Mouse (Mus musculus) embryonic facial prominence, embryonic 15.5 days (tissue): ENCODE data around the gene 9430097D07Rik. TPM values are rescaled to one million over a fixed set of nuclear protein-coding genes. Genes with fewer than 3 reads are reported as not detected.
A peak's percentile ranks its signal among the peaks of the same experiment; 100 is the strongest.

Experiments used
- ATAC-seq: fragments of 200-750 bp; cut with Nextera tagmentation; 2 replicates; pipeline ENCODE4 v1.8.0; 2017; ENCODE audit warnings: low read depth, moderate TSS enrichment; ENCODE audit not compliant: insufficient number of reproducible peaks, low FRiP score, low TSS enrichment
- H3K27ac ChIP-seq: fragments of 300-500 bp; sonication (generic); replicated peaks from 2 replicates; pipeline ENCODE4 v1.5.1; 2015; ENCODE audit warnings: mild to moderate bottlenecking, inconsistent platforms
- H3K27me3 ChIP-seq: fragments of 300-500 bp; sonication (generic); 2 replicates; pipeline ENCODE4 v1.6.1; 2015; ENCODE audit warnings: inconsistent platforms
- H3K36me3 ChIP-seq: fragments of 300-500 bp; sonication (generic); 2 replicates; pipeline ENCODE4 v1.6.1; 2015; ENCODE audit warnings: mild to moderate bottlenecking, inconsistent platforms
- H3K4me1 ChIP-seq: fragments of 300-500 bp; sonication (generic); 2 replicates; pipeline ENCODE4 v1.6.1; 2015; ENCODE audit warnings: inconsistent platforms
- H3K4me2 ChIP-seq: fragments of 300-500 bp; sonication (generic); replicated peaks from 2 replicates; pipeline ENCODE4 v1.6.1; 2015; ENCODE audit warnings: mild to moderate bottlenecking, inconsistent platforms
- H3K4me3 ChIP-seq: fragments of 300-500 bp; sonication (generic); replicated peaks from 2 replicates; pipeline ENCODE4 v1.5.1; 2015; ENCODE audit warnings: mild to moderate bottlenecking, inconsistent platforms
- H3K9ac ChIP-seq: fragments of 300-500 bp; sonication (generic); 2 replicates; pipeline ENCODE4 v1.6.1; 2015; ENCODE audit warnings: inconsistent platforms
- H3K9me3 ChIP-seq: fragments of 300-500 bp; sonication (generic); replicated peaks from 2 replicates; pipeline ENCODE4 v1.6.1; 2016; ENCODE audit warnings: inconsistent platforms
- WGBS: fragments of 180-500 bp; shearing (Covaris S2); methylation state at CpG from one replicate; pipeline ENCODE4 v1.1.7; 2015; 5-methylcytosine and 5-hydroxymethylcytosine counted together
- polyA plus RNA-seq: library from polyadenylated mRNA; unstranded; fragments of >200 nt; fragmentation: Nextera tagmentation; extraction: Ambion mirVana; gene quantifications from 2 replicates; pipeline ENCODE4 v1.2.1, GENCODE M21; 2015

9430097D07Rik gene
- polyA plus RNA-seq: 0.11 and 0.12 TPM in 2 replicates

DNA sequence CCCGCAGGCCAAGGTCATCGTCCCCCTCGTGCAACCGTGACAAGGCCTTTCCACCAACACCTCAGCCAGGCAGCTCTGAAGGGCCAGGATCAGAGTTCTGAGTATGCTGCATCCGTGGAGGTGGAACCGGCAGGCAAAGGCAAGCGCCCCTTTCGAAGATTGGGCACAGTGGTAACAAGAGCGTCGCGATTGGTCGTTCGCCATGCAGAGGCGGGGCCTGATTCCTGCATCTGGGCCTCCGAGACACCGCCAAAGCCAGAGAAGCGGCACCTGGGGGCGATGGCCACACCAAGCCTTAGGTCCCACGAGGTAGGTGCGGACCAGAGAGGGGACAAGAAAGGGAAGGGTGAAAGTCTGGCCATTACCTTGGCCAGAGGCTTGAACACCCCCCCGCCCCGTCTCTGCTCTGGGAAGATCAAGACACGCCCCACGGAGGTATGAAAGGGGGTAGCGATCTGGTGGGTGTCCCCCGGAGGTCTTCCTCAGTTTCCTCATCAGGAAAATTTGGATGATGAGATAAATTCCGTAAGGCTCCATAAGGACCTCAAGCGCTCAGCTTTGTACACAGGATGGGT is at the start of gene 9430097D07Rik:
TSS of gene 9430097D07Rik (minus strand) at position 99 of the 575 bp plus-strand sequence.
- H3K36me3 ChIP-seq: peaks cover 9% of the 10 kb centered on the region; the same call in 1 of the 2 replicates
- 7% methylated on average over 28 of the region's 28 CpGs for WGBS
- H3K9me3 ChIP-seq: no peaks in the 10 kb centered on the region
- no peak for ATAC-seq
- H3K27ac ChIP-seq: no peak within 1 kb of the TSS
- H3K9ac ChIP-seq: no peak within 1 kb of the TSS
- peaks cover 26% of the 10 kb centered on the region for H3K4me1 ChIP-seq
- H3K27me3 ChIP-seq: peaks cover 21% of the 10 kb centered on the region
- H3K4me3 ChIP-seq: peak within 1 kb of the TSS; percentile 43
- H3K4me2 ChIP-seq: peak within 1 kb of the TSS; percentile 95

DNA sequence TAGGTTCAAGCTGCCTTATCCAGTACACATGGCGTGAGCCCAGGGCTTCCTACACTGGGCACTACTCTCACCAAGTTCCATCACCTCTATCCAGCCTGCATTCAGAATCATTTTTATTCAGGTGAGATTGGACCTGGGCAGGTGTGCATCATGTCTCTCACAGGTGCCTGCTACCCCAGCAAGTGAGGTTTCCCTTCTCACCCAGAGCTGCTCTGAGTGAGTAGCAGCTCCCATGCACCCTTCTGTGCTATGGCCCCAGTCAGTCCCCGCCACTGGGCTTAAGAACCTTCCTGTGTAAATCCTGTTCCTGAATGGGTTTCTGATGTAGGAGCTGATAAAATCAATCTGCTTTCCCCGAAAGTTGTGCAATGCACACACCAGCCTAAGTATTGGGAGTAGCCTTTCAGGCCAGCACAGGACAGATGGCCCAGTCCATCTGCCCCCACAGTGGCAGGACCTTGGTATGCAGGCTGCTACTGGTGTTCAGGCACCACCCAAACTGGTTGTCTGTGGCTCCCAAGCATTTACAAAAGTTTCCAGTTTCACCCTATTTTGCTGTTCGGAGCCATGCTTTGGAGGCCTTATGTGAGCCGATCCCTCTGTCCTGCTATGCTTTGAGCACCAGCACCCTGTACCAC is 48.7 kb upstream of the 9430097D07Rik start:
- no peak for ATAC-seq

DNA sequence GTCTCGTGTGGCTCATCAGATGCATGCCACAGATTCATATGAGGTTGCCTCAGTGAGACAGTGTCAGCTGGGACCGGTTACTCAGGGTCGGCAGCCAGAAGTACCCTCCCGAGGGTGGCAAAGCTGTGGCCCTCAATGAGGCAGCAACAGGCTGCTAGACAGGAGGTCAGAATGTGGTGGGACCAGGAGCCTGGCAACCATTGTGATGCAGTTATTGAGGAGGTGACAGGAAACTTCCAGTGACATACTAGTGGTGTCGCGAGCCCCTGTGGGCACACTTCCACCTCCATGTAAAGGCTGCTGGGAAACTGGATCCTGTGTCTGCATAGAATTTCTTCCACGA is 46.0 kb upstream of the 9430097D07Rik start, which contains the start of gene Ak1:
TSS of gene Ak1 (plus strand) at position 242 of the 343 bp plus-strand sequence.
- H3K4me2 ChIP-seq: no peak within 1 kb of the TSS
- no peak within 1 kb of the TSS for H3K4me3 ChIP-seq
- no peaks in the 10 kb centered on the region for H3K27me3 ChIP-seq
- H3K9ac ChIP-seq: no peak within 1 kb of the TSS
- H3K27ac ChIP-seq: peak within 1 kb of the TSS; percentile 78
- 16% methylated on average over 7 of the region's 7 CpGs for WGBS
- H3K36me3 ChIP-seq: peaks cover 24% of the 10 kb centered on the region
- no peak for ATAC-seq
- peaks cover 46% of the 10 kb centered on the region for H3K4me1 ChIP-seq
- H3K9me3 ChIP-seq: no peaks in the 10 kb centered on the region

More for the DNA sequence above, 48.7 kb upstream of the 9430097D07Rik start:
- WGBS: 66% methylated on average over 5 of the region's 5 CpGs
- H3K9ac ChIP-seq: no peak overlapping the region
- peaks cover 69% of the 10 kb centered on the region for H3K4me1 ChIP-seq
- H3K36me3 ChIP-seq: 0 out of 2 replicates have a peak, but pooled peaks cover 4% of the 10 kb centered on the region
- no peaks in the 10 kb centered on the region for H3K27me3 ChIP-seq
- H3K4me3 ChIP-seq: no peak overlapping the region
- H3K4me2 ChIP-seq: no peak overlapping the region
- no peak overlapping the region for H3K27ac ChIP-seq
- H3K9me3 ChIP-seq: no peaks in the 10 kb centered on the region

DNA sequence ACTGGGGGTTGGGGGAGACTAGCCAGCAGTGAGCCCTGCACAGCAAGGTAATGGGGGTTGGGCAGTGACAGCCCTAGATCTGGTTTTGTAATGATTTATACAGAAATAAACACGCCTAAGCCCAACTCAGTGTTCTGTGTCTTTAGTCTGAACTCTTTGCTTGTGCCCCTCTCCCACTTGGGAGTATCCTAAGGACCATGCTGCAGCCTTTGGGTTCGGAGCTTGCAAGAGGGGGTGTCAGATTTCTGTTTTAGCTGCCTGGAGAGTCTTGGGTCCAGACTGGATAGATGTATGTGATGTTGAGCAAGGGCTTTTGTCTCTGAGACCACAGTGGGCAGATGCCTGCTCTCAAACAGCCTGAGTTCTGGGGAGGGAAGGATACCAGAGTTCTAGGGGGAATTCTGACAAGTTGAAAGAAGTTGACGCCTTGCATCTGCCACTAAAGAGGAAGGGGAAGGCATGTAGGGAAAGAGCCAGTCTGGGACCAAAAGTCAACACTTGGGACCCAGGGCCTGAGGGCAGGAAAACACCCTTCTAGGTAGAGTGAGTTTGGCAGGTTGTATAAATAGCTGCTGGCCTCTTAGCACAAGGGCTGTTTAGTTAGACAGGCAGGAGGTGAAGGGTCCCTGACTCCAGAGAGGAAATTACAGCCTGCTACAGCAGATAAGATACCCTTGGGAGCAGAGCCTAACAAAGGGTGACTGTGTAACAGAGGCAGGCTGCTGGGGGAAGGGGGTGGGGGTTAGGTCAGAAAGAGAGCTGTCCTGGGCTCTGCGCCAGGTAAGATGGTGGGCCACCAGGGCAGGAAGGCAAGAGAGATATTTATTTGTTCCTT is 45.4 kb upstream of the 9430097D07Rik start:
- H3K27me3 ChIP-seq: no peaks in the 10 kb centered on the region
- ATAC-seq: peak; percentile 48; the same call in 1 of the 2 replicates
- H3K9ac ChIP-seq: no peak overlapping the region
- H3K27ac ChIP-seq: peak overlapping the region; percentile 78
- peaks cover 40% of the 10 kb centered on the region for H3K4me1 ChIP-seq
- H3K36me3 ChIP-seq: peaks cover 28% of the 10 kb centered on the region
- WGBS: 27% methylated on average over 4 of the region's 4 CpGs
- no peak overlapping the region for H3K4me3 ChIP-seq
- no peaks in the 10 kb centered on the region for H3K9me3 ChIP-seq
- no peak overlapping the region for H3K4me2 ChIP-seq

DNA sequence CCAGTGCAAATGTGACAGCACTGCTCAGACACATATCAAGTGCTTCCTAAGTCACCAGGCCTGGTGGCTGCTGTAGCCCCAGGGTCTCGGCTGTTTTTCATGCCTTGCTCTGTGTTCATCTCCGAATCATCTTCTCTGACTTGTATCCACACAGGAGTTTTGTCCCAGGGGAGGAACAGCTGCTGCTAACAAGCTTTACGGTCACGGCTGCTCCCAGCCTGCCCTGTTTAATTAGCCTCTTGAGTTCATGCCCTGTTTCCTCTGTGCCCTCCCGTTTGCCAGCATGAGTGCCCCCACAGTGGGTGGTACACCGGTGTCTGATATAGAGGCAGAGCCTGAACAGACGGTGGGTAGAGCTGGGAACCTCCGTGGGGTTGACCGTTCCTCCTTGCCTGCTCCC is 42.6 kb upstream of the 9430097D07Rik start:
- no peak overlapping the region for H3K9ac ChIP-seq
- H3K4me3 ChIP-seq: no peak overlapping the region
- H3K27ac ChIP-seq: no peak overlapping the region
- H3K4me2 ChIP-seq: no peak overlapping the region
- H3K36me3 ChIP-seq: peaks cover 47% of the 10 kb centered on the region
- no peak for ATAC-seq
- peaks cover 27% of the 10 kb centered on the region for H3K4me1 ChIP-seq
- H3K9me3 ChIP-seq: no peaks in the 10 kb centered on the region
- WGBS: 63% methylated on average over 9 of the region's 9 CpGs
- H3K27me3 ChIP-seq: no peaks in the 10 kb centered on the region

DNA sequence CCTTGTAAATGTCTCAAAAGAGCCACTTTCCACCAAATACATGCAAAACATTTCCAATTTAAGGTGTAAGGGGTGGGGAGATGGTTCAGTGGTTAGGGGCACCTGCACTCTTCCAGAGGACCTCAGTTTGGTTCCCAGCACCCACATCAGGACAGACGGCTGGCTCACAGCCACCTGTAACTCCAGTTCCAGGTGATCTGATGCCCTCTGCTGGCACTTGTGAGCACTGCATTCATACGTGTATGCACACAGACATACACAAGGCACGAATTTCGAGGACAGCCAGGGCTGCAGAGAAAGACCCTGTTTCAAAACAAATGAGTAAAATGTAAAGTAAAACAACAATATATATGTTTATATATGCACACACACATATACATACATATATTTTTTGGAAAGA is 42.1 kb upstream of the 9430097D07Rik start:
- Histone ChIP-seq H3K36me3 (peaks cover 49% of the 10 kb centered on the region), H3K4me3 (no peak overlapping the region), H3K9ac (no peak overlapping the region), H3K27me3 (no peaks in the 10 kb centered on the region), H3K9me3 (no peaks in the 10 kb centered on the region), H3K27ac (no peak overlapping the region), H3K4me2 (no peak overlapping the region), H3K4me1 (peaks cover 27% of the 10 kb centered on the region)
- WGBS: 91% methylated on average over 4 of the region's 4 CpGs
- no peak for ATAC-seq

DNA sequence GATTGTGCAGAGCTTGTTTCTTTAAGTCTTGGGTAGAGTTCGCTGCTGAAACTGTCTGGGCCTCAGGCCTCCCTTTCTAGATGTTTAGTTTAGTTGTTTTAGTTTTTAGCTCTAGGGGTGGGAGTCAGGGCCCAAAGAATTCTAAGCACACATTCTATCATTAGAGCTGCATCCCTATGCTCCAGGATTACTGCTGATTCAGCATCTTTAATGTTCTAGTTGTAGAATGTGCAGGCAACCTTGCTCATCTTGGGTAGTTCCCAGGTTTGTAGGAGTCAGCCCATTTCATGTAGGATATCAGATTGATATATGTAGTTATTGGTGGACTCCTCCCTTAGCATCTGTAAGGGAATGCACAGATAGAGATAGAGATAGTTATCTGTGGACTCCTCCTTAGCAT is 41.6 kb upstream of the 9430097D07Rik start:
- Histone ChIP-seq H3K36me3 (peaks cover 53% of the 10 kb centered on the region), H3K4me2 (no peak overlapping the region), H3K27ac (no peak overlapping the region), H3K27me3 (no peaks in the 10 kb centered on the region), H3K4me1 (peaks cover 27% of the 10 kb centered on the region), H3K9ac (no peak overlapping the region), H3K4me3 (no peak overlapping the region), H3K9me3 (no peaks in the 10 kb centered on the region)
- ATAC-seq: no peak
- 100% methylated on average over 1 of the region's 1 CpGs for WGBS

DNA sequence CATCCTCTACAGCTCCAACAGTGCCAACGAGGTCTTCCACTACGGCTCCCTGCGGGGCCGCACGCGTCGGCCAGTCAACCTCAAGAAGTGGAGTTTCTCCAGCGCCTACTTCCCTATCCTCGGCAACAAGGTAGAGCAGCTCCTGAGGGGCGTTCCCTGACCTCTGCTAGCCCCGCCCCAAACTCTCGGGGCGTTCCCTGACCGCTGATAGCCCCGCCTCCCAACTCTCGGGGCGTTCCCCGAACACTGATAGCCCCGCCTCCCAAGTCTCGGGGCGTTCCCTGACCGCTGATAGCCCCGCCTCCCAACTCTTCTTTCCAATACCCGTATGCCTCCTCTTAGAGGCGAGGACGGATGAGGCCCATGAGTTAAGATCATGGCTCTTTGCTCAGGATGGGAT is 36.8 kb upstream of the 9430097D07Rik start:
- Histone ChIP-seq H3K36me3 (peaks cover 36% of the 10 kb centered on the region), H3K9me3 (no peaks in the 10 kb centered on the region), H3K4me1 (peaks cover 36% of the 10 kb centered on the region), H3K27ac (no peak overlapping the region), H3K4me3 (no peak overlapping the region), H3K27me3 (no peaks in the 10 kb centered on the region), H3K9ac (no peak overlapping the region), H3K4me2 (no peak overlapping the region)
- ATAC-seq: no peak
- WGBS: 73% methylated on average over 26 of the region's 26 CpGs

DNA sequence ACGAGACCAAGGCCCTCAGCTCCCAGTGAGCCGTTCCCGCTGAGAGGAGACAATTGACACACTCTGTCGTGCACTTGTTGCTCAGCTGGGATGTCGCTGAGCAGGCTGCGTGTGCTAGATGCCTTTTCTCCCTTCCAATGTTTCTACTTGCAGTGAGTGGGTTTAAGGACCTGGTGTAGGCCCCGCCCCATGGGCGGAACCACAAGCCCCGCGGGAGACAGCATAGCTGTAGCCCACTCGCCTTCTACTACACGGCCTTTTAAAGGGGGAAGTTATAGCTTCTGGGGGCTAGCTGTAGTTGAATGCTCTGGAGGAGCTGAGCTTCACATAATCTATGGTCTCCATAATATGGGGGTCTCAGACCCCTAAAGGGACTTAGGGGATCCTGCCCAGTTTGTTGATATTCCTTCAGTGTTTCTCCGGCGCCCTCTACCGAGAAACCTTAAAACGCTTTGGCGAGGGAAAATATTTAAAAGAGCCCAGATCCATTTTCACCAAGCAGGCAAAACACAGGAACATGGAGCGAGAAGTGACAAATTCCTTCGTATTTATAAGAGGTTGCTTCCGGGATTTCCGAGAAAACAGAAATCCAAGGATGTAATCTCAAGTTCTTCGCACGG is 35.2 kb upstream of the 9430097D07Rik start:
- Histone ChIP-seq H3K9ac (no peak overlapping the region), H3K4me2 (peak overlapping the region; percentile 54), H3K4me1 (peaks cover 41% of the 10 kb centered on the region), H3K4me3 (peak overlapping the region; percentile 39), H3K9me3 (no peaks in the 10 kb centered on the region), H3K36me3 (peaks cover 26% of the 10 kb centered on the region), H3K27ac (peak overlapping the region; percentile 29), H3K27me3 (no peaks in the 10 kb centered on the region)
- ATAC-seq: no peak
- 15% methylated on average over 23 of the region's 23 CpGs for WGBS

DNA sequence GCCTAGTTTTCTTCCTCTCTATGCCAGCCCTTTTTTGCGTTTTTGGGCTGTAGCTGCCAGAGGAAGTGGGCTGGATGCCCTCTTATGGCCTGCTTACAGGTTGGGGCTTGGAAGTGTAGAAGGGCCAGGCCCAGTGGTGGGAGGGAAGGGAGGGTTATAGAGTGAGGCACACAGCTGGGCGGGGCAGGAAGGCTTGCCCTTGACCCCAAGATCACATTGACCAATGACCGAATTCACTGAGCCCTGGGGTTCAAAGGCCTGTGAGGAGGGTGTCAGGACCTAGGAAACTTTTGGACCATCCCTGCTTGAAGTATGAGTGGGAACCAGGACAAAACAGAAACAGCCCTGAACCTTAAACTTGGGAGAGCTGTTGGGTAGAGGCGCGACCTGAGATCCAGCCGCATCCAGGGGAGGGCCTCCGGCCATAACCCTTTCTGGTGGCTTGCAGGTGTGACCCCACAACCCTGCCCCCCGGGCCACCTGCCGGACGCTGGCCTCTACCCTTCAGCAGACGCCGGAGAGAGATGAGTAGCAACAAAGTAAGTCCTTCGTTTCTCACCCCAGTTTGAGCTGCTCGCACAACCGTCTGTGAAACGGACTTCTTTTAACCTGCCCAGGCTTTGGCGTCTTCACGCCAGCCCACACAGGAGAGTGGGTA is 33.4 kb upstream of the 9430097D07Rik start:
- Histone ChIP-seq H3K4me1 (peaks cover 41% of the 10 kb centered on the region), H3K27ac (peak overlapping the region; percentile 75), H3K4me2 (peak overlapping the region; percentile 94), H3K4me3 (peak overlapping the region; percentile 74), H3K9me3 (no peaks in the 10 kb centered on the region), H3K27me3 (no peaks in the 10 kb centered on the region), H3K36me3 (peaks cover 15% of the 10 kb centered on the region; the same call in 1 of the 2 replicates), H3K9ac (no peak overlapping the region)
- ATAC-seq: 0 out of 2 replicates have a peak, but pooled peaks have one; percentile 8
- WGBS: 44% methylated on average over 18 of the region's 18 CpGs
